Mouse (Mus musculus): Measurements from ENCODE around the gene Lpxn.

The Lpxn gene

GRCm38 (mm10) chr19:12795511-12796327 is at the start of gene Lpxn, which contains the start of gene Zfp91:
Gene Lpxn, plus strand, starts transcription at chr19:12796193.
Gene Zfp91, minus strand, starts transcription at chr19:12796126.
- peak; percentile 96 for DNase-seq (ENCODE audit: low spot score)

GRCm38 (mm10) chr19:12756286-12756685 is 39.7 kb upstream of the Lpxn start:
- DNase-seq (ENCODE audit: low spot score), result no peak

- no peak for DNase-seq (ENCODE audit: low spot score)
These were observed 37.0 kb upstream of the Lpxn start for GRCm38 (mm10) chr19:12758936-12759478.

- DNase-seq (ENCODE audit: low spot score), result peak; percentile 11
These were observed 36.3 kb upstream of the Lpxn start for GRCm38 (mm10) chr19:12759656-12760055.

- DNase-seq (ENCODE audit: low spot score), result peak; percentile 8
These were observed 33.5 kb upstream of the Lpxn start for GRCm38 (mm10) chr19:12762212-12763130.

GRCm38 (mm10) chr19:12765308-12765707 is 30.7 kb upstream of the Lpxn start, which contains the start of gene Cntf:
Gene Cntf, minus strand, starts transcription at chr19:12765632.
- DNase-seq (ENCODE audit: low spot score), result no peak

- peak; percentile 42 for DNase-seq (ENCODE audit: low spot score)
These were observed 25.1 kb upstream of the Lpxn start for GRCm38 (mm10) chr19:12770888-12771287.

- no peak for DNase-seq (ENCODE audit: low spot score)
These were observed 15.6 kb upstream of the Lpxn start for GRCm38 (mm10) chr19:12780437-12780836.

GRCm38 (mm10) chr19:12786803-12787395 is 9.1 kb upstream of the Lpxn start:
- no peak for DNase-seq (ENCODE audit: low spot score)

GRCm38 (mm10) chr19:12787721-12788120 is 8.3 kb upstream of the Lpxn start:
- no peak for DNase-seq (ENCODE audit: low spot score)

- DNase-seq (ENCODE audit: low spot score), result no peak
These were observed 3.6 kb upstream of the Lpxn start for GRCm38 (mm10) chr19:12792374-12792773.

GRCm38 (mm10) chr19:12794056-12795044 is 1.6 kb upstream of the Lpxn start:
- peak; percentile 93 for DNase-seq (ENCODE audit: low spot score)

- DNase-seq (ENCODE audit: low spot score), result no peak
These were observed 883 bp upstream of the Lpxn start for GRCm38 (mm10) chr19:12795110-12795509.

GRCm38 (mm10) chr19:12796328-12796931 is 437 bp downstream of the Lpxn start:
- peak; percentile 82 for DNase-seq (ENCODE audit: low spot score)

GRCm38 (mm10) chr19:12797071-12797470 is 1.1 kb downstream of the Lpxn start:
- no peak for DNase-seq (ENCODE audit: low spot score)

- no peak for DNase-seq (ENCODE audit: low spot score)
These were observed 2.4 kb downstream of the Lpxn start for GRCm38 (mm10) chr19:12798404-12798803.

GRCm38 (mm10) chr19:12799081-12799480 is 3.1 kb downstream of the Lpxn start:
- DNase-seq (ENCODE audit: low spot score), result no peak

GRCm38 (mm10) chr19:12800621-12801020 is 4.6 kb downstream of the Lpxn start:
- DNase-seq (ENCODE audit: low spot score), result no peak

GRCm38 (mm10) chr19:12801046-12801445 is 5.1 kb downstream of the Lpxn start:
- DNase-seq (ENCODE audit: low spot score), result no peak

GRCm38 (mm10) chr19:12802830-12803229 is 6.8 kb downstream of the Lpxn start:
- no peak for DNase-seq (ENCODE audit: low spot score)

All from urinary bladder, postnatal 14 days (tissue).